Mouse (Mus musculus) heart, postnatal 0 days (tissue): Measurements from ENCODE around the gene Polr3c. TPM values are rescaled to one million over a fixed set of nuclear protein-coding genes. Genes with fewer than 3 reads are reported as not detected.

Experiments used
- ATAC-seq: fragments of 200-750 bp; cut with Nextera tagmentation; 2 replicates; pipeline ENCODE4 v1.8.0; 2017; ENCODE audit warnings: low read depth, moderate number of reproducible peaks, moderate library complexity; ENCODE audit not compliant: insufficient read depth
- DNase-seq: peaks from one replicate; pipeline ENCODE4 v3.0.0-alpha.2; 2016; ENCODE audit warnings: low spot score
- H3K27ac ChIP-seq: fragments of 300-500 bp; sonication (generic); 2 replicates; pipeline ENCODE4 v1.5.1; 2014; ENCODE audit warnings: low read depth, mild to moderate bottlenecking
- H3K27me3 ChIP-seq: fragments of 300-500 bp; sonication (generic); 2 replicates; pipeline ENCODE4 v1.6.1; 2014; ENCODE audit warnings: low read length, mixed read lengths; ENCODE audit not compliant: control insufficient read depth, insufficient read depth
- H3K36me3 ChIP-seq: fragments of 300-500 bp; sonication (generic); replicated peaks from 2 replicates; pipeline ENCODE4 v1.6.1; 2014; ENCODE audit warnings: low read length, mixed read lengths; ENCODE audit not compliant: control insufficient read depth, insufficient read depth
- H3K4me1 ChIP-seq: fragments of 300-500 bp; sonication (generic); 2 replicates; pipeline ENCODE4 v1.6.1; 2014; ENCODE audit warnings: antibody characterized with exemption; ENCODE audit not compliant: control insufficient read depth, insufficient read depth
- H3K4me2 ChIP-seq: fragments of 300-500 bp; sonication (generic); 2 replicates; pipeline ENCODE4 v1.6.1; 2014; ENCODE audit warnings: low read depth, mild to moderate bottlenecking, low read length, moderate library complexity
- H3K4me3 ChIP-seq: fragments of 300-500 bp; sonication (generic); 2 replicates; pipeline ENCODE4 v1.5.1; 2014; ENCODE audit warnings: low read depth, low read length
- H3K9ac ChIP-seq: fragments of 300-500 bp; sonication (generic); replicated peaks from 2 replicates; pipeline ENCODE4 v1.6.1; 2014; ENCODE audit warnings: low read depth, low read length, mixed read lengths
- H3K9me3 ChIP-seq: fragments of 300-500 bp; sonication (generic); replicated peaks from 2 replicates; pipeline ENCODE4 v1.6.1; 2016; ENCODE audit warnings: low read length; ENCODE audit not compliant: control insufficient read depth
- CTCF ChIP-seq: IDR thresholded peaks from 2 replicates; pipeline ENCODE4 v1.5.1; 2016; ENCODE audit warnings: antibody characterized with exemption, control low read depth, low read depth
- EP300 ChIP-seq: IDR thresholded peaks from 2 replicates; pipeline ENCODE4 v1.6.1; 2016; ENCODE audit warnings: antibody characterized with exemption, low read depth
- WGBS: fragments of 180-500 bp; shearing (Covaris S2); extraction: QIAGEN DNeasy Blood & Tissue Kit; methylation state at CpG from one replicate; pipeline ENCODE4 v1.1.7; 2014; 5-methylcytosine and 5-hydroxymethylcytosine counted together
- polyA plus RNA-seq: library from polyadenylated mRNA; unstranded; fragments of >200 nt; fragmentation: Nextera tagmentation; extraction: Ambion mirVana; gene quantifications from 2 replicates; pipeline ENCODE4 v1.2.1, GENCODE M21; 2015
- total RNA-seq: library from RNA; depleted of rRNA; stranded (reverse); fragments of >200 nt; gene quantifications from 2 replicates; pipeline ENCODE4 v1.2.3, GENCODE M21; 2014; ENCODE audit warnings: low replicate concordance

Gene Polr3c
- total and polyA plus RNA-seq, 2 experiments from 2014 or later: 23.0 to 25.4 TPM

DNA sequence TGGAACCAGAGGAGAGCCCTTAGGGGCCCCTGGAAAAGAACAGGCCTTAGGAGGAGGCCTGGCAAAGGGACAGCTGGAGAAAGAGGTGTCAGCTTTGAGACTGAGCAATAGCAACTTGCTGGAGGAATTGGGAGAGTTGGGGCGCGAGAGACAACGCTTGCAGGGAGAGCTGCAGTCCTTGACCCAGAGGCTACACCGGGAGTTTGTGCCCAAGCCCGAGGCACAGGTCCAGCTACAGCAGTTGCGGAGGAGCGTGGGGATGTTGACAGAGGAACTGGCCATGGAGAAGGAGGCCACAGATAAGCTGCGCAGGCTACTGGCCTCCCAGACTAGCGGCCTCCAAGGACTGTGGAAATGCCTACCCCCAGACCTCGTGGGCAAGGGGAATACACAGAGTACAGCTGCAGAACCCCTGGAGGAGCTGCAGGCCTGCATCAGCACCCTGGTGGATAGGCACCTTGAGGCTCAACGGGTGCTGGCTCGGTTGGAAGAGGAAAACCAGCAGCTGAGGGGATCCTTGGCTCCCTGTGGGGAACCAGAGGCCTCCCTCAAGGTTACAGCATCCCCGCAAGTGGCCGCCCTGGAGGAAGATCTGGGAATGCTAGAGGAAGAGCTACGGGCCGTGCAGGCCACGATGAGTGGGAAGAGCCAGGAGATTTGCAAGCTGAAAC is 43.1 kb downstream of the Polr3c start:
- ATAC-seq (no peak), DNase-seq (no peak)
- H3K27me3 ChIP-seq: peaks cover 35% of the 10 kb centered on the region
- H3K4me3 ChIP-seq: peak overlapping the region; percentile 21
- no peaks in the 10 kb centered on the region for H3K4me1 ChIP-seq
- no peak overlapping the region for H3K27ac ChIP-seq
- no peaks in the 10 kb centered on the region for H3K9me3 ChIP-seq
- H3K36me3 ChIP-seq: no peaks in the 10 kb centered on the region
- TF ChIP-seq EP300 (no peak), CTCF (no peak)
- H3K4me2 ChIP-seq: peak overlapping the region; percentile 48
- H3K9ac ChIP-seq: no peak overlapping the region
- 40% methylated on average over 17 of the region's 17 CpGs for WGBS

DNA sequence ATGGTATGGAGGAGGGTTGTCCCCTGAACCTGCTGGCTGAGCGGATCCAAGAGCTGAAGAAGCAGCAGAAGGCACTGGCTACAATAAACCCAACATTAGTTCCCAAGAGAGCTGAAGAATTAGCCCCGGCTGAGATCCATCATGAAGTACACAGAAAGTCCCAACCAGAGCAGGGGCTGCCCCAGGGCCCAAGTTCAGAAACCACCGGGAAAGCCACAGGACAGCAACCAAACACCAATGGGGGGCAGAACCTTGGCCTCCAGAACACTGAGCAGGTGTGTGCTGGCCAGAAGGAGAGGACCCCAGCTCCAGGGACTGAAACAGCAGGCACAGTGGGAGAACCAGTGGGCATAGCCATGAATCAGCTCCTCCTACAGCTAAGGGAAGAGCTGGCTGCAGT is 43.9 kb downstream of the Polr3c start:
- no peak for ATAC-seq
- H3K4me2 ChIP-seq: no peak overlapping the region
- 93% methylated on average over 3 of the region's 3 CpGs for WGBS
- H3K27me3 ChIP-seq: peaks cover 35% of the 10 kb centered on the region
- no peak for DNase-seq
- H3K36me3 ChIP-seq: no peaks in the 10 kb centered on the region
- no peak overlapping the region for H3K4me3 ChIP-seq
- no peaks in the 10 kb centered on the region for H3K4me1 ChIP-seq
- TF ChIP-seq EP300 (no peak), CTCF (no peak)
- H3K9me3 ChIP-seq: no peaks in the 10 kb centered on the region
- H3K27ac ChIP-seq: no peak overlapping the region
- H3K9ac ChIP-seq: no peak overlapping the region

- H3K4me2 ChIP-seq: no peak overlapping the region
- ATAC-seq (no peak), DNase-seq (no peak)
- 31% methylated on average over 12 of the region's 12 CpGs for WGBS
- H3K36me3 ChIP-seq: no peaks in the 10 kb centered on the region
- no peak overlapping the region for H3K27ac ChIP-seq
- no peaks in the 10 kb centered on the region for H3K4me1 ChIP-seq
- no peak overlapping the region for H3K9ac ChIP-seq
- no peak overlapping the region for H3K4me3 ChIP-seq
- H3K27me3 ChIP-seq: peaks cover 29% of the 10 kb centered on the region
- TF ChIP-seq EP300 (no peak), CTCF (no peak)
- H3K9me3 ChIP-seq: no peaks in the 10 kb centered on the region
Measured at GRCm38 (mm10) chr3:96680269-96680956, 47.0 kb downstream of the Polr3c start.

DNA sequence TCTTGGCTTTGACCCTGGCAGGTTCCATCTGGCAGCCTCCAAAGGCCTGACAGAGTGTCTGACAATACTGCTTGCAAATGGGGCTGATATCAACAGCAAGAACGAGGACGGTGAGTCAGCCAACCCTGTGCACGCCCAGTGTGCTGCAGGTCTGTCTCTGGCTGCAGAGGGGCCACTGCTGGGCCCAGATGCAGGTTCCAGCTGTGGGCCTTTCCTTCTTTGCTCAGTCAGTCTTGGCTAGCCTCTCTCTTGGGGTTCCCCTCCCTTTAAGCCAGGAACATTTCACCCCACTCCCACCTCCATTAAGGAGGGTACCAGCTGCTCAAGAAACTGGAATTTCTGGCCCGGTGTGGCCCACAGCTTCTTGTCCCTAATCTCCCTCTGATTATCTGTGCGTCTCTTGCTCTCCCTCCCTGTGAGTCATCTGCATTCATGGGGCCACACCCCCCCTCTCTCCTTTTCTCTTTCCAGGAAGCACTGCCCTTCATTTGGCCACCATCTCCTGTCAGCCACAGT is 48.2 kb downstream of the Polr3c start:
- WGBS: 13% methylated on average over 5 of the region's 5 CpGs
- Histone ChIP-seq H3K36me3 (no peaks in the 10 kb centered on the region), H3K9ac (no peak overlapping the region), H3K9me3 (no peaks in the 10 kb centered on the region), H3K27me3 (peaks cover 19% of the 10 kb centered on the region), H3K4me1 (no peaks in the 10 kb centered on the region), H3K4me2 (no peak overlapping the region), H3K27ac (no peak overlapping the region), H3K4me3 (no peak overlapping the region)
- no peak for TF ChIP-seq CTCF
- TF ChIP-seq EP300: no peak
- no peak for DNase-seq
- no peak for ATAC-seq

DNA sequence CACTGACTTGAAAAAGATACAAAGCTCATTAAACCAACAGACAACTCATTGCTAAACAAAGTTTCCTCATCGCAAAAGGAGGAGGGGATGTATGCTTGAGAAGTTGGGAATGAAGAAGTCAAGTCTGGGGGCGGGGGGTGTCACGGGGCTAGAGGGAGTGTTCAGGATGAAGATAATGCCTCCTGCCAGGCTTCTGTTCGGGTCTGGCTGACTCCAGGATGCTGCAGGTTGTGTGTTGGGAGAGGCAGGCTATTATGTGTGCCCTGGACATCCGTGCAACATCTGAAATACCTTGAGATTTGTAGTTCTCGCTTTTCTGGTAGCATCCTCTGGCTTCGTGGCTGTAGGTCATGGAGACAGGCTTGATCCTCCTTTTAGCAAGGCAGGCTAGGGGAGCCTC is 49.0 kb downstream of the Polr3c start:
- no peak overlapping the region for H3K4me3 ChIP-seq
- H3K4me1 ChIP-seq: no peaks in the 10 kb centered on the region
- TF ChIP-seq EP300 (no peak), CTCF (no peak)
- DNase-seq (no peak), ATAC-seq (no peak)
- H3K27me3 ChIP-seq: peaks cover 14% of the 10 kb centered on the region
- H3K9me3 ChIP-seq: no peaks in the 10 kb centered on the region
- no peak overlapping the region for H3K4me2 ChIP-seq
- no peak overlapping the region for H3K27ac ChIP-seq
- H3K9ac ChIP-seq: no peak overlapping the region
- WGBS: 61% methylated on average over 7 of the region's 7 CpGs
- H3K36me3 ChIP-seq: no peaks in the 10 kb centered on the region
